Mouse (Mus musculus): ENCODE results near the gene 2310009B15Rik. TPM values are rescaled to one million over a fixed set of nuclear protein-coding genes. Genes with fewer than 3 reads are reported as not detected.

Gene 2310009B15Rik
- polyA plus RNA-seq, 1 experiment = 26.4 TPM

- TF ChIP-seq POLR2A (IDR thresholded peaks at IDR 0.05; ENCODE audit: borderline replicate concordance, insufficient read depth, low read length) = no peak
- no peak for TF ChIP-seq CTCF (IDR thresholded peaks at IDR 0.05; ENCODE audit: borderline replicate concordance, insufficient read depth, low read depth, low read length)
- H3K27me3 ChIP-seq (ENCODE audit: control insufficient read depth, insufficient read depth, low read length) = peaks cover 15% of the 10 kb centered on the region; the same call in 1 of the 2 replicates
- DNase-seq = no peak
- H3K4me3 ChIP-seq (replicated peaks; ENCODE audit: insufficient read depth, low read depth, low read length) = no peak overlapping the region
- H3K4me1 ChIP-seq (ENCODE audit: control insufficient read depth, insufficient read depth, low read length) = peaks cover 4% of the 10 kb centered on the region; the same call in 1 of the 2 replicates
- 26% methylated on average over 9 of the region's 9 CpGs for WGBS
- no peak overlapping the region for H3K27ac ChIP-seq (ENCODE audit: insufficient read depth, low read length)
Measured at GRCm38 (mm10) chr1:138846581-138846980, 10.1 kb downstream of the 2310009B15Rik start.

GRCm38 (mm10) chr1:138846131-138846530, 10.5 kb downstream of the 2310009B15Rik start:
- H3K27ac ChIP-seq (ENCODE audit: insufficient read depth, low read length) = no peak overlapping the region
- peaks cover 16% of the 10 kb centered on the region; the same call in 1 of the 2 replicates for H3K27me3 ChIP-seq (ENCODE audit: control insufficient read depth, insufficient read depth, low read length)
- no peak overlapping the region for H3K4me3 ChIP-seq (replicated peaks; ENCODE audit: insufficient read depth, low read depth, low read length)
- H3K4me1 ChIP-seq (ENCODE audit: control insufficient read depth, insufficient read depth, low read length) = peaks cover 4% of the 10 kb centered on the region; the same call in 1 of the 2 replicates
- WGBS = 15% methylated on average over 12 of the region's 12 CpGs
- no peak for DNase-seq
- TF ChIP-seq CTCF (IDR thresholded peaks at IDR 0.05; ENCODE audit: borderline replicate concordance, insufficient read depth, low read depth, low read length) (no peak), POLR2A (IDR thresholded peaks at IDR 0.05; ENCODE audit: borderline replicate concordance, insufficient read depth, low read length) (no peak)

DNA sequence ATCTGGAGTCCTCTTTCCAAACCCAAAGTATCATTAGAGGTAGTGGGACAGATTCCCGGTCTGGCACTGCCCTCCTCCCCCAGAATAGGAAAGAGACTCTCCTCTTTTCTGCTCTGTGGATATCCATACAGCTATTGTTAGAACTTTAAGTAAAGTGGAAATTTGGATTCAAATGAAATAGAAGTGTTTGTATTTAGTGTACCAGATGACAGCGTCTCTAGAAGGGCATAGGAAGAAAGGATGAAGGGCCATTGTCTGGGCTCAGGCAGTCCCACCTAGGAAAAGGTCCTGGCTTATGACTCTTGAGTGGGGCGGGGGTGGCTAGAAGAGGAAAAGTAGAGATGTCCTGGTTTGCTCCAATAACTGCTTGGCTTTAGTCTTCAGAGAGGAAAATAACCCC, 11.2 kb downstream of the 2310009B15Rik start:
- Histone ChIP-seq H3K27ac (ENCODE audit: insufficient read depth, low read length) (no peak overlapping the region), H3K4me3 (replicated peaks; ENCODE audit: insufficient read depth, low read depth, low read length) (no peak overlapping the region), H3K4me1 (ENCODE audit: control insufficient read depth, insufficient read depth, low read length) (peaks cover 4% of the 10 kb centered on the region; the same call in 1 of the 2 replicates), H3K27me3 (ENCODE audit: control insufficient read depth, insufficient read depth, low read length) (peaks cover 16% of the 10 kb centered on the region; the same call in 1 of the 2 replicates)
- no peak for DNase-seq
- WGBS = 59% methylated on average over 3 of the region's 3 CpGs
- no peak for TF ChIP-seq POLR2A (IDR thresholded peaks at IDR 0.05; ENCODE audit: borderline replicate concordance, insufficient read depth, low read length)
- TF ChIP-seq CTCF (IDR thresholded peaks at IDR 0.05; ENCODE audit: borderline replicate concordance, insufficient read depth, low read depth, low read length) = no peak

DNA sequence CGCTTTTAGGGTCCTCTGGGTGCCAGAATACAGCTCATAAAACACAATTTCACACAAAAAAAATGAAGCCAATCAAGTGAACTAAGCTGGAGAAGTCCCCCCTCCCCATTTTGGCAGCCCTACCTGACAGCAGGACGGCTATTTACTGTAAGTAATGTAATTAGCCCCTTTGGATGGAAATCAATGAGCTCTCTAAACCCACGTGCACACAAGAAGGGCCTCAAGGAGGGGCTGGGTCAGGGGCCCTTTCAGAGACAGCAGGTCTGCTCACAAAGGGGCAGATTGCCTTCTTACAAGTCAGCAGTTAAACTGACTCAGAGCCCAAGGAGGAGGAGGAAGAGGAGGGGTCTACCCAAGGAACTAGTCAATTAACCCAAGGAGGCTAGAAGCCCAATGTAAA, 12.5 kb downstream of the 2310009B15Rik start:
- WGBS = 7% methylated on average over 3 of the region's 3 CpGs
- Histone ChIP-seq H3K27ac (ENCODE audit: insufficient read depth, low read length) (no peak overlapping the region), H3K4me1 (ENCODE audit: control insufficient read depth, insufficient read depth, low read length) (peaks cover 4% of the 10 kb centered on the region; the same call in 1 of the 2 replicates), H3K27me3 (ENCODE audit: control insufficient read depth, insufficient read depth, low read length) (peaks cover 16% of the 10 kb centered on the region; the same call in 1 of the 2 replicates), H3K4me3 (replicated peaks; ENCODE audit: insufficient read depth, low read depth, low read length) (no peak overlapping the region)
- no peak for TF ChIP-seq CTCF (IDR thresholded peaks at IDR 0.05; ENCODE audit: borderline replicate concordance, insufficient read depth, low read depth, low read length)
- TF ChIP-seq POLR2A (IDR thresholded peaks at IDR 0.05; ENCODE audit: borderline replicate concordance, insufficient read depth, low read length) = no peak
- no peak for DNase-seq

- Histone ChIP-seq H3K4me3 (replicated peaks; ENCODE audit: insufficient read depth, low read depth, low read length) (no peak overlapping the region), H3K4me1 (ENCODE audit: control insufficient read depth, insufficient read depth, low read length) (peaks cover under 1% of the 10 kb centered on the region; the same call in 1 of the 2 replicates), H3K27ac (ENCODE audit: insufficient read depth, low read length) (no peak overlapping the region), H3K27me3 (ENCODE audit: control insufficient read depth, insufficient read depth, low read length) (peaks cover 17% of the 10 kb centered on the region; the same call in 1 of the 2 replicates)
- TF ChIP-seq POLR2A (IDR thresholded peaks at IDR 0.05; ENCODE audit: borderline replicate concordance, insufficient read depth, low read length) (no peak), CTCF (IDR thresholded peaks at IDR 0.05; ENCODE audit: borderline replicate concordance, insufficient read depth, low read depth, low read length) (no peak)
- DNase-seq = peak in 1 of 2 experiments; percentile 37
- WGBS = 1% methylated on average over 35 of the region's 35 CpGs
Measured at GRCm38 (mm10) chr1:138843361-138844091, 13.1 kb downstream of the 2310009B15Rik start.

- H3K4me1 ChIP-seq (ENCODE audit: control insufficient read depth, insufficient read depth, low read length) = no peaks in the 10 kb centered on the region
- DNase-seq = no peak
- peaks cover 20% of the 10 kb centered on the region; the same call in 1 of the 2 replicates for H3K27me3 ChIP-seq (ENCODE audit: control insufficient read depth, insufficient read depth, low read length)
- no peak overlapping the region for H3K4me3 ChIP-seq (replicated peaks; ENCODE audit: insufficient read depth, low read depth, low read length)
- no peak overlapping the region for H3K27ac ChIP-seq (ENCODE audit: insufficient read depth, low read length)
- WGBS = 4% methylated on average over 10 of the region's 10 CpGs
- TF ChIP-seq CTCF (IDR thresholded peaks at IDR 0.05; ENCODE audit: borderline replicate concordance, insufficient read depth, low read depth, low read length) = no peak
- no peak for TF ChIP-seq POLR2A (IDR thresholded peaks at IDR 0.05; ENCODE audit: borderline replicate concordance, insufficient read depth, low read length)
Measured at GRCm38 (mm10) chr1:138842756-138843155, 13.9 kb downstream of the 2310009B15Rik start.

DNA sequence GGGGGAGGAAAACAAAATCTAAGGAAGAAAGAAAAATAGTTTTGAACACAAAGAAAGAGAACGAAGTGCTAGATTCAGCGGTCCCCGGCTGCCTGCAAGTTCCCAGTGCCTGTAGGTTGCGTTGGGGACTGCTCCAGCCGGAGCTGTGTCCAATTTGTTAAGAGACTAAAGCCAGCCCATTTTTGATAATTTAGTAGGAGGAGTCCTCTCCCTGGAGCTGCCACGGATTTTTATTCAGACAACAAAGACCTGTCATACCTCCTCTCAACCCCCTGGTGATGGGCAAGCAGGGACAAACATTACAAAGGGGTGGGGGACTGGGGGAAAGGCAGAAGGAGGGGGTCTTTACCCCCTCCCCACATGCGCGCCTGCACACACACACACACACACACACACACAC, 14.3 kb downstream of the 2310009B15Rik start:
- DNase-seq = peak in 1 of 2 experiments; percentile 26
- peaks cover 21% of the 10 kb centered on the region; the same call in 1 of the 2 replicates for H3K27me3 ChIP-seq (ENCODE audit: control insufficient read depth, insufficient read depth, low read length)
- no peak overlapping the region for H3K4me3 ChIP-seq (replicated peaks; ENCODE audit: insufficient read depth, low read depth, low read length)
- no peak for TF ChIP-seq CTCF (IDR thresholded peaks at IDR 0.05; ENCODE audit: borderline replicate concordance, insufficient read depth, low read depth, low read length)
- TF ChIP-seq POLR2A (IDR thresholded peaks at IDR 0.05; ENCODE audit: borderline replicate concordance, insufficient read depth, low read length) = no peak
- WGBS = 4% methylated on average over 8 of the region's 8 CpGs
- H3K4me1 ChIP-seq (ENCODE audit: control insufficient read depth, insufficient read depth, low read length) = no peaks in the 10 kb centered on the region
- no peak overlapping the region for H3K27ac ChIP-seq (ENCODE audit: insufficient read depth, low read length)

All from cerebellum, adult 2 months (tissue).